Mouse (Mus musculus): ENCODE data around the gene Sertad1.
A peak's percentile ranks its signal among the peaks of the same experiment; 100 is the strongest.

Sertad1 gene

DNA sequence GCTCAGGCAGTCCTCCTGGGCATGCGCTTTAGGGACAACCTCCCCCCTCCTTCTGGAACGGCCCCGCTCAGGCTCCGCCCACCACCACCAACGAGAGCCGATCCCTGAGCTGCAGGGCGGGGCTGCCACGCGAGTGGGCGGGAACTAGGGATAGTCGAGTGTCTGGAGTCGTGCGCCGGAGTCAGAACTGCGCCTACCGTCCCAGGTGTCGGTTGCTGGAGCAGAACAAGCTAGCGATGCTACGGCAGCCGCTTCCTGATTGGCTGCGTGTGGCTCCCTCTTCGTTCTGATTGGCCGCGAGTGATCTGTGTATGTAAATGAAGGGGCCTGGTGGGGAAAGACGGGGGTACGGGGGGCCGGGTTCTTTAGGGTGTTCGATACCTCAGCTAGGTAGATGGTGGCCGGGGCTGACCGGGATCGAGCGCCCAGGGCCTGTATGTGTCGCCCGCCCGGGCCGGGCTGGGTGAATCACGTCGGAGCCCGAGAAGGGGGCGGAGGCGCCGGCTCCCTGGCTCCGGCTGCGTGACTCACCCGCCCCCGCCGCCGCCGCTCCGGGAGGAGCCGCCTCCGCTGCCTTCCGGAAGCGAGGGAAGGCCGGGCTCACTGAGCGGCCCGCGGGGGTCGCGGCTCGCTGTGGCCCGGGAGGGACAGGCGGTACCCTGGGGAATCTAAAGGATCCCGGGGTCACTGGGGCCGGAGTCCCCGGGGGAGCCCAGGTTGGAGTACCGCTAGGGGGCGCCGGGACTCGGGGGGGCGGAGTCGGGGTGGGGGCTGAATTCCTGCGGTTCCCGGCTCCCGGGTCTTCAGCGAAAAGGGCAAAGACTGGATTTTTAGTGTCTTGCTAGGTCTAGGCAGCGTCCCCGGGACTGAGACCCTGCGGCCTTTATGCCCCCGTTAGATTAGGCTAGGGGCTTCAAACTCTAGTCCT is at the start of gene Sertad1:
Gene Sertad1 (plus strand): TSS at position 141 of the 928 bp plus-strand sequence.
- DNase-seq (ENCODE audit: low read depth, low spot score), result peak; percentile 100

DNA sequence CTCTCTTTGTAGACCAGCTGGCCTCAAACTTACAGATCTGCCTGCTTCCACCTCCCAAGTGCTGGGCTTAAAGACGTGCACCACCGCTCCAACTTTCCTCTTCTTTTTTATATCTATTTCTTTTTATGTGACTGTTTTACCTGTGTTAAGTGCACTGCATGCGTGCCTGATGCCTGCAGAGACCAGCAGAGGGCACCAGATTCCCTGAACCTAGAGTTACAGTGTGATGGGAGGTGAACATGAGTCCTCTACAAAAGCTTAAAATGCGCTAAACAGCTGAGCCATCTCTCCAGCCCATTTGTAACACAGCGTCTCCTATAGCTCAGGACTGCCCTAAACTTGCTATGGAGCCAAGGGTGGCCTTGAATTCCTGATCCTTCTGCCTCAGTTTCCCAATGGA is 49.2 kb upstream of the Sertad1 start:
- peak; percentile 65 for DNase-seq (ENCODE audit: low read depth, low spot score)

DNA sequence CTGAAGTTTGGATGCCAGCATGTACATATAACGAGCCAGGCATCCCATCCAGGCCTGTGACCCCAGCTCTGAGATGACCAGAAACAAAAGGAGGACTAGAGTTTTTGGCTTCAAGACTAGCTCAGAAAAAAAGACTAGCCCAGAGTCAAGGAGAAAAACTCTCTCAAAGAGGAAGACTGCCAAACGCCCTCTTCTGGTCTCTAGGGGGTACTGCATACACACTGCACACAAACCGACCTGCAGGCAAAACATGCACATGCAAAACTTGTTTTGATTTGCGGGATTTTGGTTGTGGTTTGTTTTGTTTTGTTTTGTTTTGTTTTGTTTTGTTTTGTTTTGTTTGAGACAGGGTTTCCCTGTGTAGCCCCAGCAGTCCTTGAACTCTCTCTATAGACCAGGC is 46.7 kb upstream of the Sertad1 start:
- DNase-seq (ENCODE audit: low read depth, low spot score), result no peak

DNA sequence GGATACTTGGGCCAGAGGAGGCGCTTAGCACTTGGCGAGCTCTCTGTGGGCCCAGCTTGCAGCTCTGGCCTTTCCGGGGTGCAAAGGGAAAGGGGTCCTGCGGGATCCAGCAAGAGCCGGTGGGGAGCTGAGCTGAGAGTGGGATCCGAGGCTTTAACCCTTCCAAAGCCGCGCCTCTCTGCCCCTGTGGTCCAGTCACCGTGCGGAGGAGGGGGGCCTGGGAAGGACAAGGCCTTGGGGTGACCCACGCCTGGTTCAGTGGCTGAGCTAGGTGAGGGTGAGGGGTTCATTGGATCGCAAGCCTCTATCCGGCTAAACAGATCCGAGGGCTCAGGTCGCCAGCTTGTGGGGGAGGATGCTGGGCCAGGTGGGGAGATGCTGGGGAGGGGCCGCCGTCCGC is 40.7 kb upstream of the Sertad1 start:
- DNase-seq (ENCODE audit: low read depth, low spot score), result no peak

DNA sequence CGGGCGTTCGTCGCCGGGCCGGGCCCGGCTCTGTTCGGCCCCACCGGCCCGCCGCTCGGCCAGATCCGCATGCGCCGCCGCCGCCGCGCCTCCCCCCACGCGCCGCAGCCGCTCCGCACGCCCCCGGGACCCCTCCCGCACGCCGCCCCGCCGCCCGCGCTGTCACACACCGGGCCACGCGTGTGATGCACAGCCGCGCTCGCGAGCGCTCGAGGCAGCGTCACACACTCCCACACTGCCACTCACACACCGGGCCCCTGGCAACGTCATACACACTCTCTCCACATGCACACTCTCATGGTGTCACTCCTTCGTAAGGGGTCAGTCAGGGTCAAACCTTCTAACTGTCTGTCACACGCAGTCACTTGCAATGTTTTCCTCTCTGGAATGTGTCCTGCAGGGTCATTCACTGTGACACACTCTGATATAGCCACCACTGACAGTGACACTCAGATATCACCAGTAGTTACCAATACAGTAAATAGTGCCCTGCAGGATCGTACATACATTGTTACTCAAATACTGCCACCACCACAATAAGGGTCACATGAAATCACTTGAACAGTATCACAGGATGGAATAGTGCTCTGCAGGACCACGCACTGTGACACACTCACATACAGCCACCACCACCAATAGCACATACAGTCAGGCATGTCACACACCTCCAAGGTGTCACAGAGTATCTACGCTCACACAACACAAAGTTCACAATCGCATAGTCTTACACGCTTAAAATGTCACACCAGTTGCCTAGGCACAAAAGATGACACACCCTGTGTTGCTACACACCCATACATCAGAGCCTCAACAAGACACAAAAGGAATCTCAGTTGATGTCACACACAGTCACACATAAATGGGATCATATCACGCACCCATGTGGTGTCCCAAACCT is 39.9 kb upstream of the Sertad1 start:
- peak; percentile 69 for DNase-seq (ENCODE audit: low read depth, low spot score)

DNA sequence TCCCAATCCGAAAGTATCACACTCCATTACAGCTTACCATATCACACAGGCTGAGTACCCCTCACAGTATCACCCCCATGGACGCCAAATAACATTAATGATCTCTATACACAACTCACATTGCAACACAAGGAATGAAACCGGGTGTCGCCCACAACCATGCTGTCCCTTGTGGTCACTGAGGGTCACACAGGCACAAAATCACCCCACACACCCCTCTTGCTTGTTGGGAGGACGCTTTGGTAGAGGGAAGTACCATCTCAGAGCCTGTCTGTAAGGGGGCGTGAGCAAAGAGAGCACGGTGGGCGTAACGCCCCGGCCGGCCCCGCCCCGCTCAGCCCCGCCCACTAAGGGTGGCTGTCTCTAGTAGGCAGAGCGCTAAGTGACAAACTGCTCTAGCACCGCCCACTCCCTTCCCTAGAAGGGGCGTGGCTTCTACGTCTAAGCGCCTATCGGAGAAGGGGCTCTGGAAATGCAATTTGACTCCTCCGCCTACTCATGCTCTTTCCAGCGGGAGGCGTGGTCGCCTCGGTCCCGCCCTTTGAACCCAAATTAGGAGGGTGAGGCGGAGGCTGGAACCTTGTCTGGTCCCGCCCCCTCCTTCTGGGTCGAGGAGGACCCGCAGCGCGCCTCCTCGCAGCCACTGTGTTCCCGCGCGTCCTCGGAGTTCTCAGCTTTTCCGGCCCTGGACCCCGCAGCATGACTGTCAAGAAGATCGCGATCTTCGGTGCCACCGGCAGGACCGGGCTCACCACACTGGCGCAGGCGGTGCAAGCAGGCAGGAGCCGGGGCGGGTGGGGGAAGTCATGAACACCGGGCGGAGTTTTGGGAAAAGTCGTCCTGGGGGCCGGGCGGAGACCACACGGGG is 39.1 kb upstream of the Sertad1 start, which contains the start of the genes Sptbn4 and Blvrb:
Gene Sptbn4 (minus strand): TSS at position 268 of the 868 bp plus-strand sequence.
Gene Blvrb (plus strand): TSS at position 560 of the 868 bp plus-strand sequence.
- peak; percentile 99 for DNase-seq (ENCODE audit: low read depth, low spot score)

DNA sequence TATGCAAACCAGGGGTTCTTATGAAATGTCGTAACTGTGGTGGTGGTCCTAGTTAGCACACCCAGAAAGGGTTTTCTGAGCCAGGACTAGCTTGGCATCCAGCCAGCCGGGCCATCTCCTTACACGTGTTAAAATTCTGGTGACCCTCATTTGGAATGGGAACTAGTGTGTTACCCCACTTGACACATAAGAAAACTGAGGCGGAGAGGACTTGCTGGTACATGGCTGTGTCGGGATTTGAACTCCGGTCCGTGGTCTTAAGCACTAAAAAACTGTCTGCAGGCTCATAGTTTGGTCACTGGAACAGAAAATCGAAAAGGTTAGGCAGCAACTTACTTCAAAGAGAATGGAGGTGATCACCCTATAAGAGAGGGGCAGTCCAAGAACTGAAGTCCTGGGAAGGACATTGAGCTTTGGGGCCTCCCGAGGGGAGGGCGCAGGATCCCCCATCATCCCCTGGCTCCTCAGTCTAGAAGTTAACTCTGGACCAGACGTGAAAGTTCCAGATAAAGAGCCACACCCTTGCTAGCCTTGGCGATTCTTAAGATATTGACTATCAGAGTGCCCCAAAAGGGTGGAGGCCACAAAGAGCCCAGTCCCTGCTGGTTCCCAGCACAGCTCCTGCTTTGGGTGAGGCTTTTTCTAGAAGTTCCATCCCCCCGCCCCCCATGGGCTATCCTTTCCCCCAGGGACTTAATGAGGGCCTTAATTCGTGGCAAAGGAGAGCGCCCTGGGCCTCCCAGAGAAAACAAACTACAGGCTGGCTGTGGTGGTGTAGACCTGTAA is 38.1 kb upstream of the Sertad1 start:
- no peak for DNase-seq (ENCODE audit: low read depth, low spot score)

DNA sequence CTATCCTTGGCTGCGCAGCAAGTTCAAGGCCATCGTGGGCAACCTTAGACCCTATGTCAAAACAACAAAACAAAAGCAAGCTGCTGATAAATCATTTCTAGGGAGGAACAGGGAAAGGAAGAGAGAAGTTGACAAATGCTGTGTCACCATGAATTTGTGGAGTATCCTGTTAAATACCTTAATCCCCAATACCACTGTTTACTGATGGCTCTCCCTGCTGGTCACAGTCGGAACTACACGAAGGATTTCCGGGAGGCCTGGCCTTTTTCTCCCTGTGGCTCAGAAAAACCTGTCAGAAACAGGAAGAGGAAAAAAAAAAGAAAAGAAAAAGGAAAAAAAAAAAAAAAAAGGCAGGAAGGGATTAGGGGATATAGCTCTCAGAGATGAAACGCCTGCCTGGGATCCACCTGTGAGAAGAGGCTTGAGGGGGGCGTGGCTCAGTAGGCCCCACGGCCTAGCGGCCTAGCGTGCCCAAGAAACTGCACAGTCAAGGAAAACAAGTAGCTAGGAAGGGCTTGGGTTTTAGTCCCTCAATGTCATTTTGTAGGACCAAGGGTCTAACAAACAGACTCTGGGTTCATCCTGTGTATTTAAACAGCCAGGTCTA is 37.4 kb upstream of the Sertad1 start:
- peak; percentile 44 for DNase-seq (ENCODE audit: low read depth, low spot score)

DNA sequence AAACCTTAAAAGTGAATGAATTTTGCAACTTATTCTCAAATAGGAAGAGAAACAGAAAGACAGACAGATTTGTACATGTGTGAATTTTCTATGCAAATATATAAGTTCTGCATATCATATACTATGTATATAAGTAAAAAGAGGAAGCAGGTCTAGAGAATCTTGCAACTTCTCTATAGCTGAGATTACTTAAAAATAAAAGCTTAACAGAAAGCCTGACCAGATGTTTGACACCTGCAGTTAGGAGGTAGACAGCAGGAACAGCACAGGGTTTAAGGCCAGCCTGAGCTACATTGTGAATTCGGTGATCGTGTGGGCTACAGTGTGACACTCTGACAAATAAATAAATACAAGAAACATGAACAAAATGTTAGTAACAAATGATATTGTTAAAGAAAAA is 35.4 kb upstream of the Sertad1 start:
- DNase-seq (ENCODE audit: low read depth, low spot score), result no peak

DNA sequence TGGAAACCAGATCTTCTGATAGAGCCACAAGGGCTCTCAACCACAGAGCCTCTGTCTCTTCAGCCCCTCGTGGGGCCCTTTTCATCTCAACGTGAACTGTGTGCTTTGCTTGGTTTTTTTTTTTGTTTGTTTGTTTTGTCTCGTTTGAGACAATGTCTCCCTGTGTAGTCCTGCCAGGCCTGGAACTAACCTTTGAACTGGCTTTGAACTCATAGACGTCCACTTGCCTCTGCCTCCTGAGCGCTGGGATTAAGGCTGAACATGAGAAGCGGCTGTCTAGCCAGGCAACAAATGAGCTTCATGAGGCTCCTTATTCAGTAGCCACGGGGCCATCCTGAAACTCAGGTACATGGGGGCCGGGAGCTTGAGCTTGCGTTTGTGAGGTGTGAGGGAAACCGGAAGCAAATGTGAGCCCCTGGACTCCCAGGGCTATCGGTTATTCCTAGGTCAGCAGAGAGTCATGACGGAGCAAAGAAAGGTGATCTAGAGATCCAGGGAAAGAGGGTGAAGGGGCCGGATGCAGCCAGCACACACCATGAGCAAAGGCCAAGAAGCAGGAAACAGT is 34.4 kb upstream of the Sertad1 start:
- DNase-seq (ENCODE audit: low read depth, low spot score), result no peak

DNA sequence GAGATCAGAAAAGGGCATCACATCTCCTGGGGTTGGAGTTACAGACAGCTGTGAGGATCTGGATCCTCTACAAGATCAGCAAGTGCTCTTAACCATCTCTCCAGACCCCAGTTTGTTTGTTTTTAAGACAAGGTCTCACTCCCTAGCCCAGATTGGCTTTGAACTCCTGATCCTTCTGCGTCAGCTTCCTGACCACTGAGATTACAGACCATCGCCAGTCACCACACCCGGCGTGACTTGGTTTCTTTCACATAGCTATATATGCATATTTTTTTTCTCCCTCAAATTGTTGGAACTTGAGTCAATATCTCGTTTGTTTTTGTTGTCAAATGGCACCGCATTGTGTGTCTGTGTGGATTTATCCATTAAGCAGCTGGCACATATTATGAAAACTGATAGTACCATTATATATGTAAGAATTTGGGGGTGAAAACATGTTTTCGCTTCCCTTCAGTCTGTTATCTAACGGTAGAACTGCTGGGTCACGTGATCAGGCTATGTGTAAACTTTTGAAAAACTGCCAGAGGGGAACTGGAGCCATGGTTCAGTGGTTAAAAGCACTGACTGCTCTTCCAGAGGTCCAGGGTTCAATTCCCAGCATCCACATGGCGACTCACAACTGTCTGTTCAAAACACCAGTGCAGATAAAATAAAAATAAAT is 32.1 kb upstream of the Sertad1 start:
- no peak for DNase-seq (ENCODE audit: low read depth, low spot score)

DNA sequence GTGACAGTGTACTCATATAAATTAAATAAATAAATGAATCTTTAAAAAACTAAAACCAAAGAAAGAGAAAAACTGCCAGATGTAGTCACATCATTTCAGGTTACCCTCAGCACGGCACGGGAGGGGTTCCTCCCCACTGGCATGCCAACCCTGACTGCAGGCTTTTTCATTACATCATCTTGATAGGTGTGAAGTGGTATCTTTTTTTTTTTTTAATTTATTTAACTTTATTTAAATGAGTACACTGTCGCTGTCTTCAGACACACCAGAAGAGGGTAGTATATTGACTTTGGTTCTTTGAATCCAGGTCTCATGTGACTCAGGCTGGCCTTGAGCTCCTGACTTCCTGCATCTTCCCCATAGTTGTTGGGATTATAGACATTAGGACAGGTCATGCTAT is 31.4 kb upstream of the Sertad1 start:
- no peak for DNase-seq (ENCODE audit: low read depth, low spot score)

DNA sequence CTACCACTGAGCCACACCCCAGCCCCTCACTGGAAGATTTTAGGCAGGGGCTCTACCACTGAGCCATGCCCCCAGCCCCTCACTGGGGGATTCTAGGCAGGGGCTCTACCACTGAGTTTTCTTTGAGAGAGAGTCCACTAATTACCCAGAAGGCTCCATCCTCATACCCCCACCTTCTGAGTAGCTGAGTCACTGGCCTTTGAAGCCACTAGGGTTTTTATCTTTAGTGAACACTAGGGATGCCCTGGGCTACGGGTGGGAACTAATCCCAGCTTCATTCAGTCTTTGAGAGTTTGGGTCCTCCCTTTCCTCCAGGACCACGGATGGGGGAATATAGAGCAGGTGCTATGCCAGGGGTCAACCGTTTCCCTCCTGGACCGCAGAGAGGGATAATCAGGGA is 28.1 kb upstream of the Sertad1 start:
- no peak for DNase-seq (ENCODE audit: low read depth, low spot score)

DNA sequence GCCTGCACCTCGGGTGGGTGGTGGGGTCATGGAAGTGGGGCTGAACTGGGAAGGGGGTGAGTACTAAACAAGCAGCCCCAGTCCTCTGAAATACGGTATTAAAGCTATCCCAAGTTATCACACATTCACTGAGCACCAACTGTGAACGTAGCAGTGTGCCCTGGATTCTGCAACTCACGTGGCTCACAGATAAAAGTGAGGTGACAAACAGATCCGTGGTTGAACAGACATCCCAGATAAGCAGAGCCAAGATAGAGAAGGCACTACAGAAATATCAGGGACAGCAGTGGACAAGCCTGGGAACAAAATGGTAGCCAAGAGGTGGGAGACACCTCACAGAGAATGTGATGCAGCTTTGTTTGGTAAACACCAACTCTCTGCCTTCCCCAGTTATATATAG is 27.1 kb upstream of the Sertad1 start:
- no peak for DNase-seq (ENCODE audit: low read depth, low spot score)

DNA sequence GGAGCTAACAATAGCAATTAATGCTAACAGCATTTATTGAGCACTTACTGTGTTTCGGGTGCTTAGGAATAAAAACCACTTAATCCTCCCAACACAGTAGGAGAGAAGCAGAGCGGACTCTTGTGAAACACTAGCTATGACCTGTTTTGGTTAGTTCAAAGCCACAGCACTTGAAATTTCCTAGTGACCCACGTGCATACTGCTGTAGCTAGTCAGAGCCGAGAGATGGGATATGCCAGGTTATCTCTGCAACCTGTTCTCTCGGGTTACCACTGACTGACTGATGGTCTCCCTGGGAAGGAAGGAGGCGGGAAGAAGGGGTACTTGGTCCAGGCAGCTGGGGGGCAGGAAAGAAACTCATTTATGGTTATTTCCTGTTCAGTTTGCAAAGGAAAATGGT is 26.2 kb upstream of the Sertad1 start:
- no peak for DNase-seq (ENCODE audit: low read depth, low spot score)

DNA sequence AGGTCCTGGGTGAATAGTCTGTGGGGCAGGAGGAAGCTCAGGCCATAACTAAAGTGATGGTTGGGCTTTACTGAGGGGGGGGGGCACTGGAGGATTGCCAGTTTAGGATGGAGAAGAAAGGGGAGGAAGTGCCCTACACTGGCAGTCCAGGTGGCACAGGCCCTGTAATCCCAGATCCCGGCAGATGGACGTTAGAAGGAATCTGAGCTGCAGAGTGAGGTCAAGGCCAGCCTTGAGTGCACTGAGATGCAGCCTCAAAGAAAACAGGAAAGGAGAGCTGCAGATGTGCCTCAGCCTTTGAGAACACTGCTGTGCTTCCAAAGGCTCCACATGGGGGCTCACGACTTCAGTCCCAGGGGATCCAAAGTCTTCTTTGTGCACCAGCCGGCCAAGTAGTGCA is 19.1 kb upstream of the Sertad1 start:
- no peak for DNase-seq (ENCODE audit: low read depth, low spot score)

DNA sequence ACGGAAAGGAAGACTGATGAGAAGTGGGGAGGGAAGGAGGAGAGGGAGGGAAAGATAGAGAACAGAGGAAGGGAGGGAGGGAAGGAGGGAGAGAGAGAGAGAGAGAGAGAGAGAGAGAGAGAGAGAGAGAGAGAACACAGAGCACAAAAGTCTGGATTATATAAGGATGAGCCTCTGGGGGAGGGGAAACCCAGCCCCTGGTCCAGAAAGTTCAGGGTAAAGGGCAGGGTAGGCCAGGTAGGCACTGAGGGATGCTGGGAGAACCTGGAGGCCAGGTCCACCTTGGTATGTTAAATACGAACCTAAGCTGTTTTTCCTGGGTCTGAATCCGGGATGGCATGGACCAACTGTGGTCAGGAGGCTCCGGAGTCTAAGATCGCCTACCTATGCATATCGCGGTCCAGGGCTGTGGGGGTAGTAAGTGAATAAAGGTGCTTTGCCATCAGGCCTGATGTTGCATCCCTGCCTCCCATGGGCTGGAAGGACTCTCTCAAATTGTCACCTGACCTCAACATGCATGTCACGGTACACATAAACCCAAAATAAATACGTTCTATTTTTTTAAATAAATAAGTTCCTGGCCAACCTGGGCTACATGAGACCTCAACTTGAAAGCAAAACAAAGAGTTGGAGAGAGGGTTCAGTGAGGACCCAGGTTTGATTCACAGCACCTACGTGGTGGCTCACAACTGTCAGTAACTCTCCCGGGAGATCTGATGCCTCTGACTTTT is 15.2 kb upstream of the Sertad1 start:
- DNase-seq (ENCODE audit: low read depth, low spot score), result peak; percentile 11

DNA sequence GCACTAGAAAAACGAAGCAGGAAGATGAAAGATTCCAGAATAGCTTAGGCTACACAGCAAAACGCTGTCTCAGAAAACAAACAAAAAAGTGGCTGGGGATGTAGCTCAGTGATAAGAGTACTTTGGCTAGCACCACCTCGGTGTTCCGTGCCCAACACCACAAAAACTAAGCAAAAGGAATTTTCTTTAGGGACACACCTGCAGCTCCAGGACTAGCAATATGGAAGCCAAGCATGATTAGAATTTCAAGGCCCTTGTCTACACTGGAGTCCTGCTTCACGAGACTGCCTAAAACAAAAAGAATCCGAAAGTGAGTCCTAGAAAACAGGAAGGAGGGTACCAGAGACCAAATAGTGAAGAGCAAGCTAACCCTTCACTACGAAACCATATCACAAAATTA is 14.1 kb upstream of the Sertad1 start:
- DNase-seq (ENCODE audit: low read depth, low spot score), result peak; percentile 53
